Mouse (Mus musculus) liver, embryonic 16.5 days (tissue): ENCODE results near the gene Pa2g4. TPM values are rescaled to one million over a fixed set of nuclear protein-coding genes. Genes with fewer than 3 reads are reported as not detected.

ENCODE experiments used
- ATAC-seq: fragments of 200-750 bp; cut with Nextera tagmentation; 2 replicates; pipeline ENCODE4 v1.8.0; 2017; ENCODE audit warnings: low read depth, mild to moderate bottlenecking, moderate number of reproducible peaks, moderate library complexity
- H3K27ac ChIP-seq: fragments of 300-500 bp; sonication (generic); 2 replicates; pipeline ENCODE4 v1.5.1; 2014; ENCODE audit warnings: mild to moderate bottlenecking, low read length
- H3K27me3 ChIP-seq: fragments of 300-500 bp; sonication (generic); 2 replicates; pipeline ENCODE4 v1.6.1; 2014; ENCODE audit warnings: low read depth, low read length, mixed read lengths; ENCODE audit not compliant: control insufficient read depth, insufficient read depth
- H3K36me3 ChIP-seq: fragments of 300-500 bp; sonication (generic); 2 replicates; pipeline ENCODE4 v1.6.1; 2014; ENCODE audit warnings: mild to moderate bottlenecking; ENCODE audit not compliant: control insufficient read depth, insufficient read depth
- H3K4me1 ChIP-seq: fragments of 300-500 bp; sonication (generic); 2 replicates; pipeline ENCODE4 v1.6.1; 2014; ENCODE audit warnings: low read depth, low read length, mixed read lengths; ENCODE audit not compliant: control insufficient read depth
- H3K4me2 ChIP-seq: fragments of 300-500 bp; sonication (generic); 2 replicates; pipeline ENCODE4 v1.6.1; 2014; ENCODE audit warnings: low read depth, low read length, mixed read lengths
- H3K4me3 ChIP-seq: fragments of 300-500 bp; sonication (generic); 2 replicates; pipeline ENCODE4 v1.5.1; 2014; ENCODE audit warnings: low read depth, mild to moderate bottlenecking, low read length
- H3K9ac ChIP-seq: fragments of 300-500 bp; sonication (generic); 2 replicates; pipeline ENCODE4 v1.6.1; 2014; ENCODE audit warnings: low read depth, low read length
- H3K9me3 ChIP-seq: fragments of 300-500 bp; sonication (generic); replicated peaks from 2 replicates; pipeline ENCODE4 v1.6.1; 2016; ENCODE audit warnings: low read length; ENCODE audit not compliant: control insufficient read depth
- WGBS: fragments of 180-500 bp; shearing (Covaris S2); extraction: QIAGEN DNeasy Blood & Tissue Kit; methylation state at CpG from one replicate; pipeline ENCODE4 v1.1.7; 2014; ENCODE audit not compliant: insufficient replicate concordance; 5-methylcytosine and 5-hydroxymethylcytosine counted together
- polyA plus RNA-seq: library from polyadenylated mRNA; unstranded; fragments of >200 nt; fragmentation: Nextera tagmentation; extraction: Ambion mirVana; gene quantifications from 2 replicates; pipeline ENCODE4 v1.2.1, GENCODE M21; 2015

The Pa2g4 gene
- polyA plus RNA-seq, 1 experiment from 2014 or later = 96.2 TPM

- H3K9ac ChIP-seq = no peak overlapping the region
- H3K9me3 ChIP-seq = no peaks in the 10 kb centered on the region
- H3K36me3 ChIP-seq = no peaks in the 10 kb centered on the region
- WGBS = 63% methylated on average over 2 of the region's 2 CpGs
- peaks cover 15% of the 10 kb centered on the region for H3K4me1 ChIP-seq
- H3K27ac ChIP-seq = no peak overlapping the region
- ATAC-seq = no peak
- no peak overlapping the region for H3K4me3 ChIP-seq
- H3K27me3 ChIP-seq = no peaks in the 10 kb centered on the region
- no peak overlapping the region for H3K4me2 ChIP-seq
Observed at GRCm38 (mm10) chr10:128535206-128535605, 30.6 kb downstream of the Pa2g4 start.

DNA sequence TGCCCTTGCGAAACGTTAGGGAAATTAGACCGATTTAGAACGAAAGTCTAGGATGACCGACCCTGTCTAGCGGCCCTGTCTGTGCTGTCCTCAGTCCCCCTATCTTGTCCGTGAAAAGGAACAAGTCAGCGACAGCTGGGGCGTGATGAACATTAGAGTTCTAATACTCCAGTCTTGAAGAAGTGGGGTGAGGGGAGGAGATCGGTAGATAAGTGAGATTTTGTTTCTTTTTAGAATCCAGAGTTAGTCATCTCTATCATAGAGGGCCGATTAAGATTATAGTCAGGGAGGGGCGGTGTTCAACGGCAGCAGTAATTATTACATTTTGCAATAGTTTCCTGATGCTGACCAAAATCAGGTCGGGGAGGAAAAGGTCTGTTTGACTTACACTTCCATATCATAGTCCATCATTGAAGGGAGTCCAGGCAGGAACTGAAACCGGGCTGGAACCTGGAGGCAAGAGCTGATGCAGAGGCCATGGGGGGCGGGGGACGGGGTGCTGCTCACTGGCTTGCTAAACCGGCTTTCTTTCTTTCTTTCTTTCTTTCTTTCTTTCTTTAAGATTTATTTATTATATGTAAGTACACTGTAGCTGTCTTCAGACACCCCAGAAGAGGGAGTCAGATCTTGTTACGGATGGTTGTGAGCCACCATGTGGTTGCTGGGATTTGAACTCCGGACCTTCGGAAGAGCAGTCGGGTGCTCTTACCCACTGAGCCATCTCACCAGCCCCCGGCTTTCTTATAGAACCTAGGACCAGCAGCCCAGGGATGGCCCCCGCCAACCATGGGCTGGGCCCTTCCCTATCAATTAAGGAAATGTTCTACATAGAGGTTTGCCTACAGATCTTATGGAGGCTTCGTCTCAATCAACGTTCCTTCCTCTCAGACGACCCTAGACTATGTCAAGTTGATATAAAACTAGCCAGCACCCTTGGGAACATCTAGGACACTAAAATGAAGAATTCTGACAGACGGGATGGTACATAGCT is 39.1 kb downstream of the Pa2g4 start:
- no peak for ATAC-seq
- Histone ChIP-seq H3K27ac (peak overlapping the region; percentile 87), H3K27me3 (no peaks in the 10 kb centered on the region), H3K9me3 (no peaks in the 10 kb centered on the region), H3K36me3 (no peaks in the 10 kb centered on the region; the same call in 1 of the 2 replicates), H3K4me3 (peak overlapping the region; percentile 88), H3K4me2 (peak overlapping the region; percentile 100), H3K9ac (peak overlapping the region; percentile 66), H3K4me1 (peaks cover 18% of the 10 kb centered on the region)
- 21% methylated on average over 28 of the region's 28 CpGs for WGBS

- H3K36me3 ChIP-seq = no peaks in the 10 kb centered on the region; the same call in 1 of the 2 replicates
- 0% methylated on average over 37 of the region's 37 CpGs for WGBS
- peak; percentile 97 for ATAC-seq
Observed at GRCm38 (mm10) chr10:128525671-128526308, 40.0 kb downstream of the Pa2g4 start, which contains the start of gene Esyt1. Gene Esyt1, minus strand, starts transcription at chr10:128525871.

DNA sequence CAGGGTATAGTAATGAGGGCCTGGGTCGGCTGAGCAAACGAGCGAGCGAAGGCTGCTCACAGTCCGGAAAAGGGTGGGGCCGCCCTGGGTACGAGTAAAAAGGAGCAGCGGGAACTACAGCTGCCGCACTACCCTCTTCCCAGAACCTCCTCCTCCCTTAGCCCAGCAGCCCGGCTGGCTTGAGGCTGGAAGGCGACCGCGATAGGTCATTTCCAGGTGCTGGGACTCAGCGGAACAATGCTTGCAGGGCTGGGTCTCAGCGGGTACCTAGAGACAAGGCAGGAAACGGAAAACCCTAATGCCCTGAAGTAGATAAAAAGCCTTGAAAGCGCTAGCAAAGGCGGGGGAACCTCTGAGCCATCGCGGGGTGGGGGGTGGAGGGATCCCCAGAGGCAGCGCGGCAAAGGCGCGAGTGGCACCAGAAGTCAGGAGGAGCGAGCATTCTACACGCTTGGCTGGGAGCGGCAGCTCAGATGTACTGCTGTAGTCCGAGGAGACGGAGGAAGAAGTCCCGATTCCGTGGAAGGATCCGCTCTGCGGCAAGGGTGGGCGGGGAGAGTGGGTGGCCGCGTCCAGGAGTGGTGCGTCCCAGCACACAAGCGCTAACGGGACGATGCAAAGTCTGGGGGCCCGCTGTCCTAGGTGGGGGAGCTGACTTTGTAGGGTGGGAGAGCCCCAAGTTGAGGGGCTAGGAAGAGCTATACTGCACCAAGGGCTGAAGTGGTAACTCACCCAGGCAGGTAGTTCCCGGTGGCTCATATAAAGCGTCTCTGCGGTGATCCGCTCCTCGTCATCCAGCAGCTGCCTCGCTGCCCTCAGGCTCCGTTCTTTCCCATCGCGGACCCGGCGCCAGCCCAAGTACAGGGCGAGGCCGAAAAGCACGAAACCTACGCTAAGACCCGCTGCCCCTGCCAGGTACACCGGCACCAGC is 40.8 kb downstream of the Pa2g4 start:
- Histone ChIP-seq H3K36me3 (peaks cover 2% of the 10 kb centered on the region), H3K4me1 (peaks cover 18% of the 10 kb centered on the region), H3K9ac (peak overlapping the region; percentile 94), H3K27ac (peak overlapping the region; percentile 87), H3K27me3 (no peaks in the 10 kb centered on the region), H3K4me3 (peak overlapping the region; percentile 88), H3K9me3 (no peaks in the 10 kb centered on the region), H3K4me2 (peak overlapping the region; percentile 100)
- ATAC-seq = peak; percentile 9
- WGBS = under 1% methylated on average over 58 of the region's 58 CpGs

More at GRCm38 (mm10) chr10:128525671-128526308, 40.0 kb downstream of the Pa2g4 start, which contains the start of gene Esyt1:
- Histone ChIP-seq H3K9me3 (no peaks in the 10 kb centered on the region), H3K4me2 (peak within 1 kb of the TSS; percentile 100), H3K4me3 (peak within 1 kb of the TSS; percentile 88), H3K27me3 (no peaks in the 10 kb centered on the region), H3K9ac (peak within 1 kb of the TSS; percentile 94), H3K4me1 (peaks cover 18% of the 10 kb centered on the region), H3K27ac (peak within 1 kb of the TSS; percentile 87)

GRCm38 (mm10) chr10:128524111-128524731 is 41.6 kb downstream of the Pa2g4 start:
- no peaks in the 10 kb centered on the region for H3K9me3 ChIP-seq
- peaks cover 2% of the 10 kb centered on the region for H3K36me3 ChIP-seq
- peak overlapping the region; percentile 100 for H3K4me2 ChIP-seq
- peak overlapping the region; percentile 88 for H3K4me3 ChIP-seq
- H3K4me1 ChIP-seq = peaks cover 18% of the 10 kb centered on the region
- WGBS = 18% methylated on average over 11 of the region's 11 CpGs
- ATAC-seq = no peak
- H3K9ac ChIP-seq = peak overlapping the region; percentile 94
- H3K27me3 ChIP-seq = no peaks in the 10 kb centered on the region
- H3K27ac ChIP-seq = peak overlapping the region; percentile 87

GRCm38 (mm10) chr10:128522351-128522750 is 43.4 kb downstream of the Pa2g4 start:
- H3K9ac ChIP-seq = no peak overlapping the region
- no peaks in the 10 kb centered on the region for H3K9me3 ChIP-seq
- H3K4me3 ChIP-seq = no peak overlapping the region
- peaks cover 9% of the 10 kb centered on the region for H3K36me3 ChIP-seq
- WGBS = 67% methylated on average over 6 of the region's 6 CpGs
- H3K27me3 ChIP-seq = no peaks in the 10 kb centered on the region
- H3K27ac ChIP-seq = no peak overlapping the region
- peaks cover 18% of the 10 kb centered on the region for H3K4me1 ChIP-seq
- ATAC-seq = no peak
- H3K4me2 ChIP-seq = no peak overlapping the region

- 85% methylated on average over 16 of the region's 16 CpGs for WGBS
- Histone ChIP-seq H3K27me3 (no peaks in the 10 kb centered on the region), H3K4me3 (no peak overlapping the region), H3K27ac (no peak overlapping the region), H3K4me1 (peaks cover 22% of the 10 kb centered on the region), H3K36me3 (peaks cover 9% of the 10 kb centered on the region), H3K4me2 (no peak overlapping the region), H3K9me3 (no peaks in the 10 kb centered on the region), H3K9ac (no peak overlapping the region)
- ATAC-seq = no peak
Observed at GRCm38 (mm10) chr10:128520591-128520990, 45.2 kb downstream of the Pa2g4 start.

DNA sequence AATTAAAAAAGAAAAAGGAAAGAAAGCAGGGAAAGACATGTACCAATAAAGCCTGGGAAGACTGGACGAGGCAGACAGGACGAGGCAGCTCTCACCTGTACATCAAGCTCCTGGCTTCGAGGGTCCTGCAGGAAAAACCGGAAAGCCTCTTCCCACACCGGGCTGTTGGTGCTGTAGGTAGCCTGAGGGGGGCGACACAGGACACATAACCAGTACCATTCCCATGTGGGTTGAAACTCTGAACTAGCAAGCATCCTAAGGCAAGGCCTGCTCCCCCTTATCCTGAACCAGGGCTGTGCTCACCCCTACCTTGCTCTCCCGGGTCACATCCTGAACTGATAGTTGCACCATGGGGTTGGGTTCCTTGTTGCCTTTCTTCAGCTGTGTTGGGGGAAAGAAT is 47.0 kb downstream of the Pa2g4 start:
- Histone ChIP-seq H3K36me3 (peaks cover 9% of the 10 kb centered on the region), H3K9ac (no peak overlapping the region), H3K27me3 (no peaks in the 10 kb centered on the region), H3K9me3 (no peaks in the 10 kb centered on the region), H3K27ac (no peak overlapping the region), H3K4me1 (peaks cover 14% of the 10 kb centered on the region; the same call in 1 of the 2 replicates), H3K4me3 (no peak overlapping the region), H3K4me2 (no peak overlapping the region)
- no peak for ATAC-seq
- 74% methylated on average over 7 of the region's 7 CpGs for WGBS
